Mouse (Mus musculus) lung, postnatal 0 days (tissue): Measurements from ENCODE around the gene Ddost.

Experiments used
- CTCF ChIP-seq: IDR thresholded peaks from 2 replicates; pipeline ENCODE4 v1.5.1; 2016; ENCODE audit warnings: antibody characterized with exemption, mild to moderate bottlenecking
- EP300 ChIP-seq: IDR thresholded peaks from 2 replicates; pipeline ENCODE4 v1.6.1; 2016; ENCODE audit warnings: antibody characterized with exemption, mild to moderate bottlenecking, control low read depth

GRCm38 (mm10) chr4:138318509-138319266 is 14.2 kb downstream of the Ddost start:
- no peak for TF ChIP-seq EP300
- peak; percentile 88 for TF ChIP-seq CTCF
